Mouse (Mus musculus): ENCODE data around the gene Ppm1m. TPM values are rescaled to one million over a fixed set of nuclear protein-coding genes. Genes with fewer than 3 reads are reported as not detected.

Ppm1m gene
- polyA plus RNA-seq, 1 experiment, result 20.2 TPM

DNA sequence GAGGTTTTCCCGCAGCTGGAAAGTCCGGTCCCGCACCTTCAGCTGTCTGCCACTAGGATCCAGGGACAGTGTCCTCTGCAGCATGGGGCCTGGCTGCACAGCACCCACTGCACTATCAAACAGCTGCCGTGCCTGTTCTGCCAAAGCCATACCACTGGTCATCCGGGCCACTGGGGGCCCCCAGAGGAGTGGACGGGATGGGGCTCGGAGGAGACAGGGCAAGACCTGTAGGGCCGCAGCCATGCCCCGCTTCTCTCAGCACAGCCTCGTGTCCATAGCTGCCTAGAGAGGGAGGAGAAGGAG lies 42.0 kb downstream of the Ppm1m start:
- no peak overlapping the region for H3K4me2 ChIP-seq (ENCODE audit: low read depth)
- H3K4me3 ChIP-seq, result no peak overlapping the region
- H3ac ChIP-seq (ENCODE audit: control insufficient read depth, insufficient read length), result no peak overlapping the region
- H3K27me3 ChIP-seq (ENCODE audit: control insufficient read depth, insufficient read depth, insufficient read length), result no peaks in the 10 kb centered on the region
- H3K79me2 ChIP-seq (ENCODE audit: control insufficient read depth, insufficient read depth), result no peaks in the 10 kb centered on the region
- H3K36me3 ChIP-seq (ENCODE audit: control insufficient read depth, insufficient read depth), result no peaks in the 10 kb centered on the region
- no peak for TF ChIP-seq TCF12 (IDR thresholded peaks at IDR 0.05; ENCODE audit: insufficient read depth, poor library complexity, severe bottlenecking)
- no peak for TF ChIP-seq TCF3 (IDR thresholded peaks at IDR 0.05; ENCODE audit: insufficient read length, low read depth)
- no peak for TF ChIP-seq POLR2A (IDR thresholded peaks at IDR 0.05; ENCODE audit: insufficient read length, low read depth)

DNA sequence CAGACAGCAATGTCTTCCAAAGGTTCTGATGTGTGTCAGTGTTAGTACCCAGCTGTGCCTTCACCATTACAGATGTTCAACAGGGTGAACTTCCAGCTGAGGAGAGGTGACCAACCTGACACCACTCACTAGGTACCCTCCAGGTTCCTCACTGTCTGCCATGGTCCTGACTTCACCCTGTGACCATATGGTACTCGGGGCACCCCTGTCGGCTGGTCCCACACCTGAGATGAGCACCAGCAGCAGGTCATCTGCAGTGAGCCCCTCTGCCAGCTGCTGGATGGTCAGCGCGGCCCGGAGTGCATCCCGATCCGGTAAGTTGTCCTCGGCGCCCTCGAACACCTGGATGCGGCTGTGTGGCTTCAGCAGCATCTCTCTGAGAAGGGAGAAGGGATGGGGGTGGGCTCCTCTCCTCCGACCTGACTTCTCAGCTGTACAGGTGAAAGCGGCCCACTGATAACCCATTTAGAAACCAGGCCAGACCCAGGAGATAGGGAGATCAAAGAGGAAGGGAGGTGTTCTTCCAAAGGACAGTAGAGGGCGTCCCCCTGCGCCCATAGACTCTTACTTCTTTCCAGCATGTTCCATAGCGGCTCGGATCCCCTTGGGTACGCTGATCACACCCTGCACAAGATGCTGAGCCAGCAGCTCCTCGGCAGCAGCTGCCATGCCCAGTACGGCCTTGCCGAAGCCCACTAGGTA lies 42.5 kb downstream of the Ppm1m start:
- no peak for TF ChIP-seq CEBPB (IDR thresholded peaks at IDR 0.05; ENCODE audit: insufficient read depth, poor library complexity, severe bottlenecking)
- no peak for TF ChIP-seq E2F4 (IDR thresholded peaks at IDR 0.05; ENCODE audit: insufficient read depth)
- TF ChIP-seq USF1 (IDR thresholded peaks at IDR 0.05; ENCODE audit: low read depth), result no peak
- TF ChIP-seq TCF12 (IDR thresholded peaks at IDR 0.05; ENCODE audit: insufficient read depth, poor library complexity, severe bottlenecking), result no peak
- TF ChIP-seq TCF3 (IDR thresholded peaks at IDR 0.05; ENCODE audit: insufficient read length, low read depth), result no peak
- TF ChIP-seq REST (IDR thresholded peaks at IDR 0.05; ENCODE audit: insufficient read depth, insufficient read length), result no peak
- no peak for TF ChIP-seq POLR2A (IDR thresholded peaks at IDR 0.05; ENCODE audit: insufficient read length, low read depth)
- Histone ChIP-seq H3K4me3 (no peak overlapping the region), H3ac (ENCODE audit: control insufficient read depth, insufficient read length) (no peak overlapping the region), H3K79me2 (ENCODE audit: control insufficient read depth, insufficient read depth) (no peaks in the 10 kb centered on the region), H3K27me3 (ENCODE audit: control insufficient read depth, insufficient read depth, insufficient read length) (peaks cover 4% of the 10 kb centered on the region), H3K36me3 (ENCODE audit: control insufficient read depth, insufficient read depth) (no peaks in the 10 kb centered on the region), H3K4me2 (ENCODE audit: low read depth) (no peak overlapping the region)

DNA sequence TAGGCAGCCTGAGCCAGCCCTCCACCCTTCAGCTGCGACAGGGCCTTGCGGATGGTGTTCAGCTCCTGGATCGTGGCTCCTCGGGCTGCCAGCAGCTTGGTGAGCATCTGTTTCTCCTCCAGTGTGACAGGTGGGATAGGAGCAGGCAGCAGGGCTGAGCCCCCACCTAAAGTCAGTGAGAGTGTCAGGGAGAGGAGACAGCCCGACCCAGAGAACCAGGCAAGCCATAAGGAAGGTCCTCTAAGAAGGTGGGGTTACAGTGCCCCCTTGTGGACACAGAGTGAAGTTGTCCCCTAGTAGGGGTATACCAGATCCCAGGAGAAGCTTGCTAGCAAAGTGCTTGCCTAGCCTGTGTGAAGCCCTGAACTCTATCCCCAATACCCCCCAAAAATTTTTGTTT lies 43.1 kb downstream of the Ppm1m start:
- Histone ChIP-seq H3K4me3 (no peak overlapping the region), H3K79me2 (ENCODE audit: control insufficient read depth, insufficient read depth) (no peaks in the 10 kb centered on the region), H3K4me2 (ENCODE audit: low read depth) (no peak overlapping the region), H3K27me3 (ENCODE audit: control insufficient read depth, insufficient read depth, insufficient read length) (peaks cover 6% of the 10 kb centered on the region), H3K36me3 (ENCODE audit: control insufficient read depth, insufficient read depth) (no peaks in the 10 kb centered on the region), H3ac (ENCODE audit: control insufficient read depth, insufficient read length) (no peak overlapping the region)
- no peak for TF ChIP-seq MYOD1 (IDR thresholded peaks at IDR 0.05; ENCODE audit: control insufficient read depth in 1 of 3, insufficient read length in 2 of 3, low read depth in 2 of 3)
- no peak for TF ChIP-seq POLR2A (IDR thresholded peaks at IDR 0.05; ENCODE audit: insufficient read length, low read depth)
- no peak for TF ChIP-seq POLR2AphosphoS2 (IDR thresholded peaks at IDR 0.05; ENCODE audit: insufficient read length, low read depth)
- no peak for TF ChIP-seq TCF3 (IDR thresholded peaks at IDR 0.05; ENCODE audit: insufficient read length, low read depth)
- TF ChIP-seq E2F4 (IDR thresholded peaks at IDR 0.05; ENCODE audit: insufficient read depth), result no peak
- TF ChIP-seq MYOG (IDR thresholded peaks at IDR 0.05; ENCODE audit: control insufficient read depth in 1 of 3, insufficient read depth in 1 of 3, insufficient read length in 2 of 3, low read depth in 2 of 3), result no peak
- TF ChIP-seq SRF (IDR thresholded peaks at IDR 0.05; ENCODE audit: control insufficient read depth, insufficient read length, low read depth), result no peak

DNA sequence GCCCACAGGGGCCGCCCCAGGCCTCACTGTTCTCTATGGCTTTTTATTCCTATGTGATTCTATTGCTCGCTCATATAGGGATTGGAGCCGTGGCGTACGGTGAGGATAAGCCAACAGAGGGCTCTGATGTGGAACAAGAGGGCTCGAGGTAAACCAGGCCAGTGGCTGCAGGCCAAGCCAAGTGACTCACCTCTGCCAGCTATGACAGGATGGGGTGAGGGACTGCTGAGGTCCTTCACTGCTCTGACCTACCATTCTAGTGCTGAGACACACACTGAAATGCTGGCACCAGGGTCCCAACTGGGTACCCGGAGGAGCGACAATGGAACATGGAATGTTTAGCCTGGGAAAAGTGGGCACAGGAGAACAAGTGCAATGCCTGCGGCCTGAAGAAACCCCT lies 45.4 kb downstream of the Ppm1m start:
- no peak for TF ChIP-seq USF1 (IDR thresholded peaks at IDR 0.05; ENCODE audit: low read depth)
- no peak for TF ChIP-seq POLR2AphosphoS2 (IDR thresholded peaks at IDR 0.05; ENCODE audit: insufficient read length, low read depth)
- no peak for TF ChIP-seq REST (IDR thresholded peaks at IDR 0.05; ENCODE audit: insufficient read depth, insufficient read length)
- no peak for TF ChIP-seq MYOG (IDR thresholded peaks at IDR 0.05; ENCODE audit: control insufficient read depth in 1 of 3, insufficient read depth in 1 of 3, insufficient read length in 2 of 3, low read depth in 2 of 3)
- TF ChIP-seq SRF (IDR thresholded peaks at IDR 0.05; ENCODE audit: control insufficient read depth, insufficient read length, low read depth), result no peak
- no peak for TF ChIP-seq CEBPB (IDR thresholded peaks at IDR 0.05; ENCODE audit: insufficient read depth, poor library complexity, severe bottlenecking)
- TF ChIP-seq TCF3 (IDR thresholded peaks at IDR 0.05; ENCODE audit: insufficient read length, low read depth), result no peak
- TF ChIP-seq E2F4 (IDR thresholded peaks at IDR 0.05; ENCODE audit: insufficient read depth), result no peak
- no peak for TF ChIP-seq TCF12 (IDR thresholded peaks at IDR 0.05; ENCODE audit: insufficient read depth, poor library complexity, severe bottlenecking)
- TF ChIP-seq MAX (IDR thresholded peaks at IDR 0.05; ENCODE audit: low read depth), result no peak
- no peak for TF ChIP-seq MYOD1 (IDR thresholded peaks at IDR 0.05; ENCODE audit: control insufficient read depth in 1 of 3, insufficient read length in 2 of 3, low read depth in 2 of 3)
- peaks cover 24% of the 10 kb centered on the region for H3K27me3 ChIP-seq (ENCODE audit: control insufficient read depth, insufficient read depth, insufficient read length)

DNA sequence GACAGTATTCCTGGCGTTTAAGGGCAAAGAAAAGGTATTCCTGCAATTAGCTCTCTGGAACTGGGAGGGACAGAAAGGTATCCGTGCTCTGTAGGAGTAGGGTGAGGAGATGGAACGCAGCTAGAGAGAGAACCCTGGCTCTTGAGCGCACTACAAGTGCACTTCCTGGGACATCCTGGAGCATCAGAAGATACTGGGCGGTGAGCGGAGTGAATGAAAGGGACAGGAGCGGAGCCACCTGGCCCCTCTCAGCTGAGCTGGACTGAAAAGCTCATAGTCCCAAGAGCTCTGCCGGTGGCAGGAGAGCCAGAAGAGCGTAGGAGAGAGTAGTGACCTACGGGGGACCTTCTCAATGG lies 50.2 kb downstream of the Ppm1m start:
- Histone ChIP-seq H3K4me3 (no peak overlapping the region), H3K27me3 (ENCODE audit: control insufficient read depth, insufficient read depth, insufficient read length) (peaks cover 52% of the 10 kb centered on the region), H3K4me2 (ENCODE audit: low read depth) (no peak overlapping the region), H3ac (ENCODE audit: control insufficient read depth, insufficient read length) (no peak overlapping the region), H3K79me2 (ENCODE audit: control insufficient read depth, insufficient read depth) (no peaks in the 10 kb centered on the region), H3K36me3 (ENCODE audit: control insufficient read depth, insufficient read depth) (no peaks in the 10 kb centered on the region)
- TF ChIP-seq E2F4 (IDR thresholded peaks at IDR 0.05; ENCODE audit: insufficient read depth) (no peak), POLR2A (IDR thresholded peaks at IDR 0.05; ENCODE audit: insufficient read length, low read depth) (no peak), MYOD1 (IDR thresholded peaks at IDR 0.05; ENCODE audit: control insufficient read depth in 1 of 3, insufficient read length in 2 of 3, low read depth in 2 of 3) (no peak), USF1 (IDR thresholded peaks at IDR 0.05; ENCODE audit: low read depth) (no peak)

More for the DNA sequence above, 45.4 kb downstream of the Ppm1m start:
- H3K36me3 ChIP-seq (ENCODE audit: control insufficient read depth, insufficient read depth), result no peaks in the 10 kb centered on the region
- no peaks in the 10 kb centered on the region for H3K79me2 ChIP-seq (ENCODE audit: control insufficient read depth, insufficient read depth)
- H3ac ChIP-seq (ENCODE audit: control insufficient read depth, insufficient read length), result no peak overlapping the region
- no peak overlapping the region for H3K4me3 ChIP-seq
- H3K4me2 ChIP-seq (ENCODE audit: low read depth), result no peak overlapping the region

All from myocyte (in vitro differentiated cells).